Mouse (Mus musculus) lung, postnatal 0 days (tissue): ENCODE data around the gene Csf2rb2.
"Not testable (repeated sequence)": the region's sequence is repeated elsewhere in the genome, so short reads cannot be mapped to it uniquely, and the experiment has no call there.

Experiments used
- CTCF ChIP-seq: IDR thresholded peaks from 2 replicates; pipeline ENCODE4 v1.5.1; 2016; ENCODE audit warnings: antibody characterized with exemption, mild to moderate bottlenecking
- EP300 ChIP-seq: IDR thresholded peaks from 2 replicates; pipeline ENCODE4 v1.6.1; 2016; ENCODE audit warnings: antibody characterized with exemption, mild to moderate bottlenecking, control low read depth

GRCm38 (mm10) chr15:78293228-78293627 lies 12.3 kb downstream of the Csf2rb2 start:
- not testable (repeated sequence) for TF ChIP-seq CTCF, EP300
